Mouse (Mus musculus): ENCODE data around the gene Scd3.
"Not testable (repeated sequence)": the region's sequence is repeated elsewhere in the genome, so short reads cannot be mapped to it uniquely, and the experiment has no call there.

Scd3 gene

DNA sequence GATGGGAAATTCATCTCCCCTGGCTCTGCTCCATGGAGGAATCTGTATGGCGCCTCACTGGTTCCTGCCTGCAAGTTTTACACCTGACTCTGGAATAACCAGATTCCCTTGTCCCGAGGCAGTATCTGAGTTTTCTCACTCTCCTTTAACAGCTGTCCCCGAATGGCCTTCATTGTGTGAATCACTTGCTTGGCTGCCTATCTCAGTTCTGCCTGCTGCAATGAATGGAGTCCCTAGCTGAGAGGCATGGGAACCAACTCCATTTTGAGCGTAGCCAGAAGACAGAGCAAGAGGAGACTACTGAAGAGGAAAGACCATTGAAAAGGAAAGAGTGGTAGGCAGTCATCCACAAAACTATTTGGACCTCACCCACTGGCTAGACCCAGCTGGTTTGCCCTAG, 70.6 kb downstream of the Scd3 start:
- DNase-seq (ENCODE audit: low spot score in 2 of 2) = no peak

DNA sequence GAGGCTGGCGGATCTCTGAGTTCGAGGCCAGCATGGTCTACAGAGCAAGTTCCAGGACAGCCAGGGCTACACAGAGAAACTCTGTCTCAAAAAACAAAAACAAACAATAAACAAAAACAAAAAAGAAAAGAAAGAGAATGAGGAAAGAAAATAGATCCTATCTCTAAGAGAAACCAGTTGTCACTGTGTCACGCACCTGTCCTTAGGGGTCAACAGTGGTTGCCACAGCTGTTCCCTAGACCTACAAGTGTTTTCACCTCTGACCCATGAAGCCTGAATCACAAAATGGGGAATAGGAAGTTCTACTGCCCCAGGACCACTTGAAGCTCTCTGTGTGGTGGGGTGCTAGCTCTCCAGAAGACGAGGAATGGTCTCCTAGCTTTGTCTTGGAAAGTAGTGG, 71.4 kb downstream of the Scd3 start:
- no peak for DNase-seq (ENCODE audit: low spot score in 2 of 2)

DNA sequence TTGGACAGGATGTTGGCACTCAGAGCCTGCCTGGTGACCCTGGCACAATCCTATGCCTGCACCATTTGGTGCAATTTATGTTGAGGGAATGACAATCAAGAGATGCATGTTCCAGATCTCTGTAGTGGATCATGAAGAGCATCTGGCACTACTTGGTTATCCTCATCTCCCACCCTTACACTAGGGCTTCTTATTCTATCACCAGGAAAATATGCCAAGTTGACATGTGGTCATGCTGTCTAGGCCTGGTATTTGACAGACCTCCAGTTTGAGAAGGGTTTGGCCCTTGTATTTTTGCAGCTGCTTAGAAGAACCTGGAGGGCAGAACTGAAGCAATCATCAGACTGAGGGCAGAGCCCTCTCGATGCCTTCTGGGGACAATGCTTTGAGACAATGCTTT, 72.3 kb downstream of the Scd3 start:
- DNase-seq (ENCODE audit: low spot score in 2 of 2) = no peak

DNA sequence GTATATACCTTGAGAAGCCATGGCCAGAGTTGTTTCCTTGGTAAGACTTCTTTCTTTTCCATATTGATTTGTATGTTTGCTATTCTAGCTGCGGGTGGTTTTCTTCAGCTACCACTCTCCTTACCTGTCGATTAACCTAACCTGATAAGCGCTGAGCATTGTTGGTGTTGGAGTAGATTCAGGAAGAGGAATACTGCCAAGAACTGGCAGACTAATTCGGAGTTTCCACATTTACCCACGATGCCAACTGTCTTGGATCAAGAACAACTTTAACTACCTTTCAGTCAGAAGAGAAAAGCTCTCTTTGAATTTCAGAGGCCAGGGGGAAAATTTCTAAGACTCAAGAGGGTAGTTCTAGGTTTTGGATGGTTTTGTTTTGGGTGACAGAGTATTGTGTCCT, 73.8 kb downstream of the Scd3 start:
- DNase-seq (ENCODE audit: low spot score in 2 of 2) = no peak

DNA sequence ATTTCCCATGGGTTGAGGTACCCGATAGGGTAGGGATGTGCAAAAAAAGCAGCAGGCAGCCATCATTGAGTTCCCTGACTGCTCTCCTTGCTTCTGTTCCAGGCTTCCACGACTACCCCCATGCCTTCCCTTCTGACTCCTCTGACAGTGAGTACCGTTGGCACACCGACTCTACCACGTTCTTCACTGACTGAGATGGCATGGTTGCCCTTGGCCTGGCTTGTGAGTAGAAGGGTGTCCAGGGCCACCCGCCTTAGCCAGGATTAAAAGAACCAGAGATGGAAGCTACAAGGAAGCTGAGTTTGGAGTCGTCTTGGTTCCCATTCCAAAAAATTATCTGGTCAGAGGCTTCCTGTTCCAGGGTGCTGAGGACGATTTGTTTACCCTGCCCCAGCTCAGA, 74.9 kb downstream of the Scd3 start:
- DNase-seq (ENCODE audit: low spot score in 2 of 2) = no peak

DNA sequence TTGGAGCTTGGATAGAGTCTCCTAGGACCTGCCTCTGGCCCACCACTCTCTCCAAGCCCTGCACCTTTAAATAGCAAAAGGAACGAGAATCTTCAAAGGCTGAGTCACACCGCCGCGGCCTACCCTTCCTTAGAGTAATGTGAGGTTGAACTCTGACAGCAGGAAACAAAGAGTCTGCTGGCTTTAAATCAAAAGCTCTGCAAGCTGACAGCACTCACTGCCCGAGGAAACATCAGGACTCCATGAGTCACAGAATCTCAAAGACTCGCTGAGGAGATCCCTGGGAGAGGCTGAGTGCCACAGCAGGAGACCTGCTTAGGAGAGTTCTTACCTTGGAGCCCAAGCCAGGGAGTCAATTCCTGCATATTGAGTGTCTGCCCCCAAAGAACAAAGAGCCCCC, 77.7 kb downstream of the Scd3 start:
- DNase-seq (ENCODE audit: low spot score in 2 of 2) = no peak

DNA sequence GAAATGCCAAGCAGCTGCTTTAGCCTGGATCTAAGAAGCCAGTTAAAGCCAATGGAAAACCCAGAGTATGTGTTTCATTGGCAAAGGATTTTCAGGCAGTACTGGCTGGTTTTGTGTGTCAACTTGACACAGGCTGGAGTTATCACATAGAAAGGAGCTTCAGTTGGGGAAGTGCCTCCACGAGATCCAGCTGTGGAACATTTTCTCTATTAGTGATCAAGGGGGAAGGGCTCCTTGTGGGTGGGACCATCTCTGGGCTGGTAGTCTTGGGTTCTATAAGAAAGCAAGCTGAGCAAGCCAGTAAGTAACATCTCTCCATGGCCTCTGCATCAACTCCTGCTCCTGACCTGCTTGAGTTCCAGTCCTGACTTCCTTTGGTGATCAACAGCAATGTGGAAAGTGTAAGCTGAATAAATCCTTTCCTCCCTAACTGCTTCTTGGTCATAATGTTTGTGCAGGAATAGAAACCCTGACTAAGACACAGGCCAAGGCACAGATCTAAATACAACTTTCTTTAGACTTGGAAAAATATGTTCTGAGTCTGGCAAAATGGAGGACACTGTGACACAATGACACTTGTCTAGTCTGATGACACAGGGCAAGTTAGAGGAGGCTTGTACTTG, 78.9 kb downstream of the Scd3 start:
- DNase-seq (ENCODE audit: low spot score in 2 of 2) = not testable (repeated sequence)

DNA sequence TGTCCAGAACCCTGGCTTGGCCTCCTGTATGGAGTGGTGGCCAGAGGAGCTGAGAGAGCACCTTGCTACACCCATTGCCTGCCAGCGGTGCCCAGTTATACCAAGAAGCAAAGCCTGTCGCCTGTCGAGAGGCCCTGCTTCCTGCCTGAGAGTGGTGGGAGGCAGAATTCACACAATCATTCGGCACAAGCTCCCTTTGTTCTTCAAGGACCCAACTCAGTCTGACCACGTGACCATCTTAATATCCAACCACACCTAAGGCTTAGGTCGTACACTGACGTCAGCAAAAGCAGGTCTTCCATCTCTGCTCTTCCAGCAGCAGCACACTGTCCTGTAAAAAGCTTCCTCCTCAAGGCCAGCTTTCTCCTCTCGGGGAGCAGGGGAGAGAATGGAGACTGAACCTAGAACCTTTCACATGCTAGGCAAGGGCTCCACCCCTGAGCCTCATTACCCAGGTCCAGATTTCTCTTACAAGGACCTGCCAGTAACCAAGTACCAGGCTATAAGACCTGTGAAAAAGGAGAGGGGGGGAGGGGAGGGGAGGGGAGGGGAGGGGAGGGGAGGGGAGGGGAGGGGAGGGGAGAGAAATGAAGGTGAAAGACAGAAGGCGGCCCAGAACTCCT, 79.6 kb downstream of the Scd3 start:
- DNase-seq (ENCODE audit: low spot score in 2 of 2) = no peak

DNA sequence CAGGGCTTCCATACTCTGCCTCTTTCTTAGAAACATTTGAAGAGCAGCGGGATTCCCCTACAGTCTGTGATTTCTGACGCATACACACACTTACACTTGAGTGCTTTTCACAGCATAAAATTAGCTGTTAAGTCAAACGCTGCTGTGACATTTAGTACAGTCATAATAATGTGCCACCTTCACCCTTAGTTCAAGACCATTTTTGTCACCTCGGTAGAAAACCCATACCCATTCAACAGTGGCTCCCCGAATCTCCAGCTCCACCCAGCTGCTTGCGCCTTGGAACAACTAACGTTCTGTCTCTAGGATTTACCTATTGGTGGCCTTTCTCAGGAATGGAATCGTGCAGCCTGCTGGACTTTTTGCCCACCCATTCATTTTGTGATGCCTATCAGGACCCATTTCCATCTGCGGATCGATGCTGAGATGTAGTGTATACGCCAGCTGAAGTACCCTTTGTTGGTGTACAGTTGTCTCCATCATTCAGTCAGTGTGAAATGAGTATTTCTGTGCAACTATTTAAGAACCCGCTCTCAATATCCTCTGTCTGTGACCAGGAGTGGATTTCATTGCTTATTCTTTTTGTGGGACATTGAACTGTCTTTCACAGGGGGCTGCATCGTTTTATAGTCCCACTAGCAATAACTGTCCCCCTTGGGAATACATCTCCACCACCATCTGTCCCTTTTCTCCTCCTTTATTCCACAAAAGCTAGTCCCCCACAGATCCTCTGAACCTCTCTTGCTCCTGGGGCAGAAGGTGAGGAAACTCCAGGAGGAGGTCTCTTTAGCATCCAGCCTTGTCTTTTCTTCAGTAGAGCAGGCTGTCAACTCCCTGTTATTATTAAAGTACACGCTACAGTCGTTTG, 80.3 kb downstream of the Scd3 start:
- DNase-seq (ENCODE audit: low spot score in 2 of 2) = no peak

DNA sequence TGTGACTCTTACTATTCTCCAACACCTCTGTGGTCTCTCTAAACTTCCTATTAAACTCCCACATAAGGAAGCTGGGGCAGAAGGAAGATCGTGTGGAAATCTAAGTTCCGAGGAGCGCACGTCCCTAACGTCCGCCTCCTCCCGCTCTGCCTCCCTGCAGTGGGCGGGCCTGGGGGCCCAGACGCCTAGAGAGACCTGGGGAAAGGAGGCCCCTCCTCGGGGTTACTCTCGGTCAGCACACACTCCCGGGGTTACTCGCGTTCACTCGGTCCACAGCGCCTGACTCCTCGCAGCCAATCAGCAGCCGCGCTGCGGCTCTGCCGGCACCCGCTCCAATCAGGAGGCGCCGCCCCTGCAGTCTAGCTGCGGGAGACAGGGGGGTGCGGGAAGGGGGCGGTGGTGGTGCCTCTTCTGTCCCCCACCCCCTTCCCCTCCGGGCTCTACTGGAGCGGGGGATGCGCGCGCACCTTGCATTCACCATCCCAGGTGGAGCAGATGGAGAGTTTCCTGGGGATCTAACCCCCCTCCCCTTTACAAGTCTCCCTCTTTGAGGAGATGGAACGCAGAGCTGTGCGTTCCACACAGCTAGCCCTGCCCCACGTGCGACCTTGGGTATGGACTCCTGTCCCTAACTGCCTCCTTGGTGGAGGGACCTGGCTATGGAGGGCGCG, 81.1 kb downstream of the Scd3 start:
- peak; percentile 92 to 93 for DNase-seq (ENCODE audit: low spot score in 2 of 2)

DNA sequence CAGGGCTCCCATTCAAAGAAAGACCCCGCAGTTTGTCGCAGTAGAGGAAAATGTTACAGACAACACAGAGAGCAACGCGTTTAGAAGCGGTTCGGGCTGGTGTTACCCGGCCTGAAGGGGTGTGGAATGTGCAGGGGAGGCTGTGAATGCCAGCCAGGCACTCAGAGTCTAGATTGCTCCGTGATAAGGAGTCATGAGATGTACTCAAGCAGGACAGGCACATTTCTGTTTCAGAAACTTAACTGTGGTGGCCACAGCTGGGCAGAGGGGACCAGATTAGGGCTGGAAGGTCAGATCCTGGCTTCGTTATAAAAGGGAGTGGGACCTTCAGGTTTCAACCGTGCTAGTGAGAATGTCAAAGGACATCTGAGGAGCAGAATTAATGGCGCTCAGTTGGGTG, 81.7 kb downstream of the Scd3 start:
- DNase-seq (ENCODE audit: low spot score in 2 of 2) = no peak

DNA sequence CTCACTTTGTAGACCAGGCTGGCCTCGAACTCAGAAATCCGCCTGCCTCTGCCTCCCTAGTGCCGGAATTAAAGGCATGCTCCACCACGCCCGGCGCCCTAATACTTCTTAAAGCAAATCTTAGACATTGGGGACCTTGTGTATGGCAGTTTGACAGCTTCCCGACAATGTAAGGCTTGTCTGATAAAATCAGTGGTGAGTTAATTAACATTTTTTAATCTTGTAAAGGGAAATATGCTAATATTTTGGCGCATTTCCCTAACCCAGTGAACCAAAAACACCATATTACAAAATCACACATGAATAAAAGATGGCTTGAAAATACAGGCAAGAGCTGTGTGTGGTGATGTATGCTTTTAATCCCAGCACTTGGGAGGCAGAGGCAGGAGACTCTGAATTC, 82.5 kb downstream of the Scd3 start:
- DNase-seq (ENCODE audit: low spot score in 2 of 2) = no peak

DNA sequence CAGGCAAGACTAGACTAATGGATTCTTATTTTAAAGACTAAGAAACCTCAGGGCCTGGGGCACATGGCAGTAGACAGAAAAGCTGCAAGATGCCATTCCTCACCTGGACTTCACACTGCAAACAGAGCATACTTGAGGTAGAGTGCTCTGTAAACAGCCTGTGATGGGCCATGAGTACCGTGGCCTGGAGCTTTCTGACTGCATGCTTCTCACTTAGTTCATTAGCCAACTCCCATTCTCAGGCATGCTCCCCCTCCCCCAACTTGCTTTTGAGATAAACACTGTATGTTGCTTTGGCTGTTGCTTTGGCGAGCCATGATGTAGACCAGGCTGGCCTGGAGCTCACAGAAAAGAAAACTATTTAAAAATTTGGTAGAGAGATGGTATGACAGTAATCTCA, 83.0 kb downstream of the Scd3 start:
- DNase-seq (ENCODE audit: low spot score in 2 of 2) = no peak

DNA sequence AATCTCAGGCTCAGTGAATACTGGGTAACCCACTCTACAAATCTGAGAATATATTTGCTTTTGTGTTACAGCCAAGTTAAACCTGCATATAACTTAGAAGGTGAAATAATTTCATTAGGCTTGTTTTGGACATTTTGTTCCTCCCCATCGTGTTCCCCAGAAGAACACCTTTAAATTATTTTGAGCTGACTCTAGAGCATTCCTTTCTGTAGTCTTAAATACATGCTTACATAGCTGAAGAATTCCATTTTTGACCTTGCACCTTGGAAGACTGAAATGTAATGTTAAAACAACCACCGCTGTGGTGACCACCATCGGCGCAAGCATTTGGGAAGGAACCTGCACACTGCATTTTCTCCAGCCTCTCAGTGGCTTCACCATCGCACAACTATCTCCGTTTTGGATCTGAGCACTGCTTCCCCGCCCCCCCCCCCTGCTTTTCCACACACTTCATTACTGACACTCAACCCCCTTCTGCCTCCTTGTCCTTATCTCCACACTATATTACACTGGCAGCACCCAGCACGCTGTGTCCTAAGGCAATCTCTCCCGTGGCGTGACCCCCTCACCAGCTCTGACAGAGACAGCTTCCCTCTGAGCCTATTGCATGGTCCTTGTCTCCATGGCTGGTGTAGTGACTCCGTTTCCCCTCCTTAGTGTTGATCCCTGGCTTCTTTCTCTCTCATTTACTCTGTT, 84.5 kb downstream of the Scd3 start:
- DNase-seq (ENCODE audit: low spot score in 2 of 2) = no peak

DNA sequence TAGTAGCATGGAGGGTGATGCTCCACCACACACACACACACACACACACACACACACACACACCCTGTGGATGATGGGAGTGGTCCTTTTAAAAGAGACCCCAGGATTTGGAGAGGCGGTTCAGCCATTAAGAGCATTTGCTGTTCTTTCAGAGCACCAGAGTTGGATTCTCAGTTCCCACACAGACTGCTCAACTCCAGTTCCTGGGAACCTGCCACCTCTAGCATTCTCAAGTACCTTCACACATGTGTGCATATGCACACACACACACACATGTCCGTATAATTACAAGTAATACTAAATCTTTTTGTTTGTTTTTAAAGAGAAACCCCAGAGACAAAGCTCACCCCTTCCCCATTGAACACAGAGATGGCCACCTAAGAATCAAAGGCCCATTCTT, 89.0 kb downstream of the Scd3 start:
- DNase-seq (ENCODE audit: low spot score in 2 of 2) = no peak

DNA sequence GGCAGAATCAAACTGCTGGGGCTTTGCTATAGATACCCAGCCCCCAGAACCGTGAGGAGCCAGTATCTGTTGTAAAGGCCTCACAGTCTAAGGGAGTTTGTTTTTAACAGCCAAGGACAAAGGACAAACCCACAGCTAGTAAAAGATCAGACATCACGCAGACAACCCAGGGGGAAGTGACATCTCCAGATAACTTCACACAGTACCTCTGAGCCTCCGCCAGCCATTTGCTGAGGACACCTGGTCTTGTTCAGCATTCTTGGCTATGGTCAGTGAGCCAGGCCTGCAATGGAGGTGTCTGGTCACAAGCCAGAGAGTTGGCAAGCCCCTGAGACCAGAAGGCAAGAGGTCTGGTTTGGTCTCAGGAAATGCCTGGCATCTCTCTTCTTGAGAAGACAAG, 89.4 kb downstream of the Scd3 start:
- no peak for DNase-seq (ENCODE audit: low spot score in 2 of 2)

DNA sequence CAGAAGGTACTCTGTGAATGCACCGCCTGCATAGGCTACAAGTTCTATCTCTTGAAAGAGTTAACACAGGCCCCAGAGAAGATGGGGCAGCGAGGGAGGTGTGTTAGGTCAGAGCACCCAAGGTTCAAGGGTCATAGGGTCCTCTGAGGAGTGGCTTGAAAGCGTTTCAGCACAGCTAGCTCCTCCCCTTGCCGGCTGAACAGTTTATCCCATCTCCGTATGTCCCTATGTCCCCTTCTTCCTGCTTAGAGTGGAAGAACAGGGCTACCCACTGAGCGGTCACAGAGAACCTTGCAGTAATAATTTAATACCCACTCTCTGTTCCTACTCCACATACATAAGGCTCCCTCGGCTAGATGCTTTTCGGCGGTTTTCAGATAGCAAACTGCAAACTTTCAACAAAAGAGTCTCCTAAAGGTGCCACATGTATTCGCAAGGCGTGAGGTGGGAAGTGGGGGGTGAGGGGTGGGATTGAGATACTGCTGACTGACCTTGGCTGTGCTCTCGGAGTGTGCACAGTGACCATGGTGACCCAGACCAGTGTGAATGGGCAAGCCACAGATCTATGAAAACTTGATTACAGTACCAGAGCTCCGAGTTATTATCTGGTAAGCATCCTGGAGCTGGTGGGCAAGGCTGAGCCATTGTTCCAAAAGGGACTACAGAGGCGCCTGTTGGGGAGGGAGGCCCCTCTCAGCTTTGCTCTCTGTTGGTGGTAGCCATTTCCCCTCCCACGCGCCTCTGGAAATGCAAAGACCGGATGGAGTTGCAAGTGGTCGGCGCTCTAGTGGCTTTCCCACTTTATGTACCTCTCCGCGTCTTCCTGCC, 90.1 kb downstream of the Scd3 start, which contains the start of gene Scd2:
TSS of gene Scd2 (plus strand) at position 734 of the 828 bp plus-strand sequence.
- no peak for DNase-seq (ENCODE audit: low spot score in 2 of 2)

Data from frontal cortex, postnatal 10 days (tissue).